ENCODE assay signal across 18 mouse cellular contexts in genomic region chr5:108823276-108823675, GRCm38 (mm10). TPM values are rescaled to one million over a fixed set of nuclear protein-coding genes. Genes with fewer than 3 reads are reported as not detected.
DNase-seq lines count a peak whose midpoint lies in the region; TF ChIP-seq lines count a peak whose summit lies in the region.
"Had no signal": no experiment of that assay in that cellular context is flagged by ENCODE, and none has a peak within 500 bp of the region (broad histone marks: within the 10 kb centered on the region; RNA-seq: fewer than 3 reads in every experiment).

No protein-coding gene starts in this region.

- DNase-seq in left cerebral cortex, postnatal 4 days = peak; percentile 49
- DNase-seq in left cerebral cortex, adult 2 months (ENCODE audit: extremely low spot score in 1 of 2, low spot score in 2 of 2) = no peak
- DNase-seq in urinary bladder, postnatal 14 days (ENCODE audit: low spot score) = peak; percentile 3
- DNase-seq in urinary bladder, adult 2 months (ENCODE audit: low spot score) = no peak
- peak; percentile 69 for DNase-seq in adrenal gland, postnatal 25 days
- DNase-seq in layer of hippocampus, adult 2 months (ENCODE audit: low spot score in 2 of 2) = no peak
- no peak for DNase-seq in left cerebral cortex, adult 11 months (ENCODE audit: low spot score)
- DNase-seq: gastrocnemius, postnatal 10 days; liver; thymus, postnatal 4 days had no signal

- H3K27ac ChIP-seq in left cerebral cortex, adult 2 months = no peak overlapping the region
- H3K27ac ChIP-seq in layer of hippocampus, adult 2 months = no peak overlapping the region
- H3K27ac ChIP-seq: embryonic facial prominence, embryonic 13.5 days; forebrain, embryonic 13.5 days; heart, embryonic 13.5 days; hindbrain, embryonic 10.5 days; kidney, postnatal 0 days; stomach, embryonic 15.5 days had no signal

- no peak overlapping the region for H3K4me3 ChIP-seq in left cerebral cortex, adult 2 months
- no peak overlapping the region for H3K4me3 ChIP-seq in layer of hippocampus, adult 2 months
- H3K4me3 ChIP-seq: embryonic facial prominence, embryonic 13.5 days; forebrain, embryonic 13.5 days; heart, embryonic 13.5 days; hindbrain, embryonic 10.5 days; stomach, embryonic 15.5 days had no signal

- TF ChIP-seq CTCF in left cerebral cortex, adult 2 months (IDR thresholded peaks at IDR 0.05) = no peak
- TF ChIP-seq CTCF in layer of hippocampus, adult 2 months (conservative IDR thresholded peaks at IDR 0.05) = no peak

- intact Hi-C loops in left cerebral cortex, postnatal 4 days (cut with DNase I) = no loop called here
- intact Hi-C loops in left cerebral cortex, adult 2 months (cut with DNase I) = no loop called here

RNA-seq across cellular contexts. Expression of gene Vmn2r8, which starts 14.6 kb away (rescaled TPM):
- total RNA-seq in left cerebral cortex, postnatal 4 days (2021) = not detected
- not detected for total RNA-seq in left cerebral cortex, adult 2 months (2021)
- polyA plus RNA-seq in urinary bladder, adult 2 months (2012; rRNA removed) = not detected in 2 replicates
- total RNA-seq in adrenal gland, postnatal 25 days (2021) = not detected in 2 replicates
- total RNA-seq in layer of hippocampus, adult 2 months (2021) = not detected
- total RNA-seq: gastrocnemius, postnatal 10 days; left cerebral cortex, adult 8-10 months had no signal
- polyA plus RNA-seq: embryonic facial prominence, embryonic 13.5 days; forebrain, embryonic 13.5 days; heart, embryonic 13.5 days; hindbrain, embryonic 10.5 days; kidney, postnatal 0 days; small intestine, adult 2 months had no signal

RNA-seq across cellular contexts. Expression of gene Tmed11, which starts 28.1 kb away (rescaled TPM):
- not detected for total RNA-seq in left cerebral cortex, postnatal 4 days (2021)
- total RNA-seq in left cerebral cortex, adult 2 months (2021) = not detected
- not detected in 2 replicates for polyA plus RNA-seq in urinary bladder, adult 2 months (2012; rRNA removed)
- not detected in 2 replicates for total RNA-seq in adrenal gland, postnatal 25 days (2021)
- total RNA-seq in layer of hippocampus, adult 2 months (2021) = not detected
- total RNA-seq: gastrocnemius, postnatal 10 days; left cerebral cortex, adult 8-10 months had no signal
- polyA plus RNA-seq: embryonic facial prominence, embryonic 13.5 days; forebrain, embryonic 13.5 days; heart, embryonic 13.5 days; hindbrain, embryonic 10.5 days; kidney, postnatal 0 days; small intestine, adult 2 months had no signal

RNA-seq across cellular contexts. Expression of gene Vmn2r9, which starts 29.1 kb away (rescaled TPM):
- not detected for total RNA-seq in left cerebral cortex, postnatal 4 days (2021)
- total RNA-seq in left cerebral cortex, adult 2 months (2021) = not detected
- not detected in 2 replicates for polyA plus RNA-seq in urinary bladder, adult 2 months (2012; rRNA removed)
- not detected in 2 replicates for total RNA-seq in adrenal gland, postnatal 25 days (2021)
- not detected for total RNA-seq in layer of hippocampus, adult 2 months (2021)
- total RNA-seq: gastrocnemius, postnatal 10 days; left cerebral cortex, adult 8-10 months had no signal
- polyA plus RNA-seq: embryonic facial prominence, embryonic 13.5 days; forebrain, embryonic 13.5 days; heart, embryonic 13.5 days; hindbrain, embryonic 10.5 days; kidney, postnatal 0 days; small intestine, adult 2 months; stomach, embryonic 15.5 days had no signal

RNA-seq across cellular contexts. Expression of gene Rnf212, which starts 48.5 kb away (rescaled TPM):
- not detected for total RNA-seq in left cerebral cortex, postnatal 4 days (2021)
- total RNA-seq in left cerebral cortex, adult 2 months (2021) = not detected
- 3.2 and 3.8 TPM in 2 replicates for polyA plus RNA-seq in urinary bladder, adult 2 months (2012; rRNA removed)
- total RNA-seq in adrenal gland, postnatal 25 days (2021) = not detected in 2 replicates
- not detected for total RNA-seq in layer of hippocampus, adult 2 months (2021)
- total RNA-seq: gastrocnemius, postnatal 10 days; left cerebral cortex, adult 8-10 months had no signal
- polyA plus RNA-seq: embryonic facial prominence, embryonic 13.5 days; forebrain, embryonic 13.5 days; kidney, postnatal 0 days had no signal

Comparison
In these comparisons a context has a peak if more than half of its experiments do, and no peak if none do; other contexts are left out.
1. DNase-seq: peak in left cerebral cortex, postnatal 4 days (single experiment), urinary bladder, postnatal 14 days (single experiment) and adrenal gland, postnatal 25 days (single experiment); none in left cerebral cortex, adult 2 months (0 of 2), urinary bladder, adult 2 months (single experiment), layer of hippocampus, adult 2 months (0 of 2) and left cerebral cortex, adult 11 months (single experiment).